Mouse (Mus musculus) heart, postnatal 36 days (tissue): ENCODE data around the gene Selenon. TPM values are rescaled to one million over a fixed set of nuclear protein-coding genes. Genes with fewer than 3 reads are reported as not detected.

ENCODE experiments used
- DNase-seq, 2 experiments: peaks; one replicate each; pipeline ENCODE4 v3.0.0; 2021 to 2022
- intact Hi-C: fragments of 180-260 bp; cut with DNase I; formaldehyde crosslinking; loops from one replicate; pipeline ENCODE4 v1.15.1; 2025
- total RNA-seq, 2 experiments: library from RNA; stranded (reverse); gene quantifications; 2 replicates each; pipeline ENCODE4 v1.2.3; 2021

Gene Selenon
- total RNA-seq, 2 experiments from 2014 or later, result 19.8 to 21.1 TPM

DNA sequence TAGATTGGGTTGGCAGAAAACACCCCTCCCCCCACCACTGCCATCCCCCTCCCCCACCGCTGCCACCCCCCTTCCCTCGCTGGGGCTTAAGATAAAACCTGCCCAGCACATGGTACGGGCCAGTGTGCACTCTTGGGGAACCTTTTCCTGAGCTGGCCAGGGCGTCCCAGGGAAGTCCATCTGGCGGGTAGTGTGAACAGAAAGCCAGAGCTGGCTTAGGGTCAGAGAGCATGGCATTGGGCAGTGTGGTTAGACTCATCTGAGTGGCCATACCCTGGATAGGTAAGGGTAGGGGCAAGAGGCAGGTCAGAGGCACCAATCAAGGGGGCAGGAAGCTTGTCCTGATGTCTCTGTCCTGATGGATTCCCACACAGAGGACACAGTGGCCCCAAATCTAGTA lies 27.7 kb upstream of the Selenon start:
- no peak for DNase-seq
- intact Hi-C loops, result no loop called here

DNA sequence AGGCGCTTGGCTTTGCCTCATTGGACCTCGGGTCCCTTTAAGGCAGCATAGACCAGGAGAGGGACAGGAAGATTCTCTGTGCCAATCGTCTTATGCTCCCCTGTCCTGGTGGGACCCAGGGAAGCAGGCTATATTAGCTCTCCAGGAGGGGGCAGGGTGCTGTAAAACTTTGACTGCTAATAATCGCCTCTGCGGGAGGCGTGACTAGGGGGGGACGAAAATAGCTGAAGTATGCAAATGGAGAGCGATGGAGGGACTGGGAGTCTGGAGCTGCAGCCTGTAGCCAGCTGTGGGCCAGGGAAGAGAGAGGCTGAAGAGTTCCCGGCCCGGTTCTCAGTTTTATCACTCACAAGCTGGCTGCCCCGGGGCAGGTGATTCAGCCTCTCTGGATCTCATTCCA lies 27.2 kb upstream of the Selenon start:
- intact Hi-C loops, result no loop called here
- peak in 1 of 2 experiments; percentile 34 for DNase-seq

DNA sequence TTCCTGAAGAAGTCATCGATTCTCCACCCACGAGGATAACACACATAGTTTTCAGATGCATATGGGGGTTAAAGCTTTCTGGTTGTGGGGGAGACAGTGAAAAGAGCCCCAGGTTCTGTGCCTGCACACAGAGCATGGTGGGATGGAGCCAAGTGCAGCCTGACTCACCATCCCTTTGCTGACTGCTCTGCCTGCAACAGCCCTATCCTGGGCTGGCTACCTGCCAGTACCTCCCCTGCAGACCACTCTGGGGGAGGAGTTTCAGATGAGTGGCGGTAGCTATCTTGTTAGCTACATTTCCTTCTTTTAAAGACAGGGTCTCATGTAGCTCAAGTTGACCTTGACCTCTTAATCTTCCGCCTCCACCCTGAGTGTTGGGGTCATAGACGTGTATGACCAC lies 26.4 kb upstream of the Selenon start:
- no peak for DNase-seq
- intact Hi-C loops, result no loop called here

- DNase-seq, result no peak
- intact Hi-C loops, result no loop called here
Observed at GRCm38 (mm10) chr4:134577281-134577680, 25.3 kb upstream of the Selenon start.

- no peak for DNase-seq
- intact Hi-C loops, result no loop called here
Observed at GRCm38 (mm10) chr4:134575486-134575885, 23.5 kb upstream of the Selenon start.

DNA sequence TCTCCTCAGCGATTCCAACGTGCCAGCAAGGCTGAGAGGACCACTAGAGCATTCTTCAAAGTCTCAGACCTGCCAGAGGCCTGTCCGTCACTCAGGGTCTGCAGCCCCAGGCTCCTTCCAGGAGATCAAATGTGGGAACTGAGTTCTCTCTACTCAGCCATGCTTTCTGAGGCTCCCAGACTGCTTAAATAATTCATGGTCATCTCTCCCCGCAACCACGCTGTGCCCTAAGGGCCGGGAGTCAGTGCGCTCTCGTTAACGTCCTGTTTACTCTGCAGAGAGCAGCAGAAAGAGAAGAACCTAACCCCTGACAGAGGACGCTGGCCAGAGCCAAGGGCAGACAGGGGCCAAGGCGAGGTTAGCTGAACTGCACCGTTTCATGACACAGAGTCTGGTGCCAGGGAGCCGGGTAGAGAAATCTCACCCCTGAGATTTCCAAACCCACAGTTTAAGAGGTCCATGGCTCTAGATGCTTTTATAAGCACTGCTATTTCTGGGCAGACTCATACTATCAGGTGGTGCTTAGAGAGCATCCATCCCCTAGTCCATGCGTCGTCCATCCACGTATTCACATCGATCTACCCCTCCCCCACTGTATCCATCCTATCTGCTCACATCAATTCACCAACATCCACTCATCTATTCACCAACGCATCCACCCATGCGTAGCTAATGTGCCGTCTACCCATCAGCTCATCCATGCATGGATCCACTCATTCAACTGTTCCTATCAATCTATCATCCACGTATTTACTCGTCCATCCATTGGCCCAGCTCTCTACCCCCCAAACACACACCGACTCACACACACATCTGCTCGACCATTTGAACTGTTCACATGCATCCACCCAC lies 20.7 kb upstream of the Selenon start:
- intact Hi-C loops, result no loop called here
- DNase-seq, result no peak

GRCm38 (mm10) chr4:134570704-134571451 lies 18.9 kb upstream of the Selenon start:
- DNase-seq, result no peak
- intact Hi-C loops, result no loop called here

DNA sequence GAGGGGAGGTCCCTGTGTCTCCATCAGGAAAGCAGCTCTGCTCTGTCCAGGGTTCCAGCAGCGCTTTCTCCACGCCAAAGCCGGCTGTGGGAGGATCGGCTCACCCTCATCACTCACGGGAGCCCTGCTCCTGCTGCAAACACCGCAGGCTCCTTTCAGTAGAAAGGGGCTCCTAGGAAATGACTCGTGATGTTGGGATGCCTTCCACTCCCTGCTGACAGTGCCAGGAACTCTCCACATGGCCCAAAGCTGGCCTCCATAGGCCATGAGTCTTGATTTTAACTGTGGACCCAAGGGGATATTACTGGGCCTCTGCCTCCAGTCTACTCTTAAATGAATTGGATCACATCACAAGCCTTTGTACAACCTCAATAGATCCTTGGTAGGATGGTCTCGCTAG lies 17.9 kb upstream of the Selenon start:
- intact Hi-C loops, result no loop called here
- DNase-seq, result no peak

GRCm38 (mm10) chr4:134569205-134569604 lies 17.2 kb upstream of the Selenon start:
- intact Hi-C loops, result no loop called here
- no peak for DNase-seq

- no peak for DNase-seq
- intact Hi-C loops, result no loop called here
Observed at GRCm38 (mm10) chr4:134567377-134568226, 15.6 kb upstream of the Selenon start.

- intact Hi-C loops, result no loop called here
- DNase-seq, result no peak
Observed at GRCm38 (mm10) chr4:134564093-134564492, 12.1 kb upstream of the Selenon start.

GRCm38 (mm10) chr4:134563624-134564023 lies 11.7 kb upstream of the Selenon start:
- no peak for DNase-seq
- intact Hi-C loops, result no loop called here

DNA sequence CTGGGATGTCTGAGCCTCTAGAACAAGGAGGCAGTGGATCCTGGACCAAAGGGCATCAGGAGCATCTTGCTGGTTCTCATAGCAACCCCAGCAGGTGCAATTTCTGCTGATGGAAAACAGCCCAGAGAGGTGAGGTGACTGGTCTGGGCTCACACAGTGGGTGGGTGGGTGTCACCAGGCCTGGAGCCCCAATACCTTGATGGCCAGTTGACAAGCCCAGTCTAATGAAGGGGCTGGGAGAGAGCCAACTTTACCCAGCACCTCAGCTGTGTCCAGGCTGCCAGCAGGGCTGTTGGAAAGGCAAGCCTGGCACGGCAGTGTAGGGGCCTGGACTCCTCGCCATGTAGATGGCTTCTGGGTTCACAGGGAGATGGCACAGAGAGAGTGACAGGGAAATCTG lies 10.0 kb upstream of the Selenon start:
- intact Hi-C loops, result no loop called here
- DNase-seq, result no peak

DNA sequence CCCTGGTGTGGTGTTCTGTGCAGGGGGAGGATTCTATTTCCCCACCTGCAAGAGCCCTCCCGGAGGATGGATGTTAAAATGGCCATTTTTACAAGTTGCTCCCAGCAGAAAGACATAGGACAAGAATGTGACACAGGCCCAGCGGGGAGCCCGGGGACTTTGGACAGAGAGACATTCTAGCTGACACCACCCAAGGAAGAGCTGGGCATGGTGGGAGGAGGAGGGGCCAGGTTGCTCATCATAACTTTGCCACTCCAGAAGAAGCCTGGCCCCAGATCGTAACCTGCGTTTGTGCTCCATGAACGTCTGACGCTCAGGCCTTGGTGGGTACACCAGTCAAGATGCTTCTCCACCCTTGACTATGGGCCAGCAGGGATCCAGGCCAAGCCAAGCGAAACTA lies 8.7 kb upstream of the Selenon start:
- intact Hi-C loops, result no loop called here
- no peak for DNase-seq

- intact Hi-C loops, result no loop called here
- no peak for DNase-seq
Observed at GRCm38 (mm10) chr4:134559154-134559553, 7.2 kb upstream of the Selenon start.

DNA sequence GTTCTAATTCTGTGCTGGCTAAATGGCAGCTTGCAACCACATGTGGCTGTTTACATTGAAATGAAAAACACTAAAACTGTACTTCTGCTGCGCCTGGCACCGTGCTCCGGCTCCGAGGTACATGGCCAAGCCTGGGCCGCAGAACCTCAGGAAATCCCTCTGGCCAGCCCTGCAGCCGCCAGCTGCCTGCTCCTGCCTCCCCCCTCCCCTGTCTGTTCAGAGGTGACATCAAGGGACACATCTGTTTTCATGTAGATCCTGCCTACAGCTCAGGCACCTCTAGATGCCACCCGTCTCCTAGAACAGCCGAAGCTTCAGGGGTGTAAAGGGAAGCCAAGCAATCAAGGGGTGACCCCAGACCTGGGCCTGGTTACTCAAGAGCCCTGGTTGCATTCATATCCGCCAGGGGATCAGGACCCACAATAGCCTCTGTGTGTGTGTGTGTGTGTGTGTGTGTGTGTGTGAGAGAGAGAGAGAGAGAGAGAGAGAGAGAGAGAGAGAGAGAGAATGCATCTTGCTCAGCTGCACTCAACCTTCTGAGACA lies 6.7 kb upstream of the Selenon start:
- intact Hi-C loops, result no loop called here
- no peak for DNase-seq

- peak in 1 of 2 experiments; percentile 26 for DNase-seq
- intact Hi-C loops, result no loop called here
Observed at GRCm38 (mm10) chr4:134557626-134558249, 5.8 kb upstream of the Selenon start.

DNA sequence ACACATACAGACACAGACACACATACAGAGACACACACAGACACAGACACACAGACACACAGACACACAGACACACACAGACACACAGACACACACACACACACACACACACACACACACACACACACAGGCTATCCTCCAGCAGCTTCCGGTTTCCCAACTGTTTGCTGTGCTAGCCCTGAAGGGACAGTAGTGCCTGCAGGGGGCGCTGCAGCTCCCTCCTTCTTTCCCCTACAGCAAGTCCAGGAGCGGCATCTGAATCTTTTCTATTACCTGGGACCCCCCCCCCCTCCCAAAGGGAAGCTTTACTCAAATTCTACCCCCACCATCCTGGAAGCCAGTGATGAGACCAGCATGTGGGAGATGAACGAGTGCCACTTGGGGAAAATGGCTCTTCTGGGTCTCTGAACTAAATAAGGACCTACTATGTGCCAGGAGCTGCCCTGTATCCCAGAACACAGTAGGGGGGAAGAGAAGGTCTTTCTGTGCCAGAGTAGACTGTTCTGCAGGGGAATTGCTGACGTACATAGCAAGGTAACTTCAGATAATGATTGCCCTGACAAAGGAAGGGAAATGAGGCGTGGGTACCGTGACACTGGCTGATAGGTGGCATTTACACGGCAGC lies 4.1 kb upstream of the Selenon start:
- intact Hi-C loops, result no loop called here
- peak in 1 of 2 experiments; percentile 43 for DNase-seq

GRCm38 (mm10) chr4:134553631-134554030 lies 1.7 kb upstream of the Selenon start:
- intact Hi-C loops, result no loop called here
- DNase-seq, result no peak

DNA sequence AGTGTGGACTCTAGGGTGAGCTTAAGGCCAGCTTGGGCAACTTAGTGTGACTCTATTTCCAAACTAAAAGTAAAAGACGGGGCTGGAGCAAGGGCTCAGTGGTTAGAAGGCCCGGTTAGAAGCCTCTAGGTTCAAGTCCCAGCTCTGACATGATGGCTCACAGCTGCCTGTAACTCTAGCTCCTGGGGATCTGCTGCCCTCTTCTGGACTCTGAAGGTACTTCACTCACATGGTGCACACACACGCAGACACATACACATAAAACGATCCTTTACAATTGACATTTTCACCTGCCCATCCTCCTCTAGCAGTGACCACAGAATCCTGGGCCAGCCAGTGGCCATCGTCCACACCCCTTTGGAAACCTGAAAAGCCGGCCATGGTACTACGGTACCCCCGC lies 2.1 kb downstream of the Selenon start:
- intact Hi-C loops, result no loop called here
- no peak for DNase-seq
